Mouse (Mus musculus): Measurements from ENCODE around the gene Casz1. TPM values are rescaled to one million over a fixed set of nuclear protein-coding genes. Genes with fewer than 3 reads are reported as not detected.
A peak's percentile ranks its signal among the peaks of the same experiment; 100 is the strongest.

Gene Casz1
- total RNA-seq, 2 experiments from 2014 or later, result 0.61 to 0.62 TPM

GRCm38 (mm10) chr4:148902919-148903727, 98.9 kb downstream of the Casz1 start:
- peak in 1 of 2 experiments; percentile 7 for DNase-seq (ENCODE audit: low spot score in 2 of 2)

DNA sequence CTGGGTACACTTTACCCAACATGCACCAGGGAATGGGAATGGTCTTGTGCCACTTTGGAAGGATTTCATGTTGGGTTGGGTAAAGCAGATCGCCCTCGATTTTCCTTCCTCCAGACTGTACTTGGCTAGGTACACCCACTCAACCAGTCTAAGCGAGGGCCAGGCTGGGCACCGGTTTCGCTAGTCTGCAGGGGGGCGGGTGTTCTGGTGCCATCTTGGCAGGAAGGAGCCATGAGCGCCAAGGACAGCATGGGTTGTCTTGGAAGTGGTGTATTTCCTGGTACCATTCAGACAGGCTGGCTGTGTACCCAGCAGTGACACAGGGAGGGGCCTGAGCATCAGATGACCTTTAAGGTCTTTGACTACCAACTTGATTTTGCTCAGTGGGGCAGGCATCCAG, 101.1 kb downstream of the Casz1 start:
- DNase-seq (ENCODE audit: low spot score in 2 of 2), result no peak

- no peak for DNase-seq (ENCODE audit: low spot score in 2 of 2)
These were observed 102.6 kb downstream of the Casz1 start for GRCm38 (mm10) chr4:148906806-148907205.

- no peak for DNase-seq (ENCODE audit: low spot score in 2 of 2)
These were observed 104.0 kb downstream of the Casz1 start for GRCm38 (mm10) chr4:148908214-148908681.

- DNase-seq (ENCODE audit: low spot score in 2 of 2), result no peak
These were observed 104.7 kb downstream of the Casz1 start for GRCm38 (mm10) chr4:148908760-148909510.

DNA sequence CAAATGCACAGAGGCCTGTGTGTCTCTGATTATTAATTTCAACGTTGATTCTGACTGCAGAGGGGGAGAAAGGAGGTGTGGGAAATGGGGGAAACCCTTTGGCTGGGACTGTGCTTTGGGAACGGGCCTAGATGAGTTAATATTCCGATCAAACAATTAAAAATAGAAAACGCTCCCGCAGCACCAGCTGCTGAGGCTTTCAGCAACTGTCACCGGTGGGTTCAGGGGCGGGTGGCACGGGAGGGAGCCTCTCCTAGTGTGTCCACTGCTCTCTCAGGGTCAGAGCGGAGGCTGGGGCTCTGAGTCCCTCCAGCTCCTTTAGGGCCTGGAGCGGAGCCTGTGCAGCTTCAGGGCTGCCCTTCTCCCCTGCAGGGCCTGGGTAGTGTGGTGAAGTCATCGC, 105.3 kb downstream of the Casz1 start:
- no peak for DNase-seq (ENCODE audit: low spot score in 2 of 2)

DNA sequence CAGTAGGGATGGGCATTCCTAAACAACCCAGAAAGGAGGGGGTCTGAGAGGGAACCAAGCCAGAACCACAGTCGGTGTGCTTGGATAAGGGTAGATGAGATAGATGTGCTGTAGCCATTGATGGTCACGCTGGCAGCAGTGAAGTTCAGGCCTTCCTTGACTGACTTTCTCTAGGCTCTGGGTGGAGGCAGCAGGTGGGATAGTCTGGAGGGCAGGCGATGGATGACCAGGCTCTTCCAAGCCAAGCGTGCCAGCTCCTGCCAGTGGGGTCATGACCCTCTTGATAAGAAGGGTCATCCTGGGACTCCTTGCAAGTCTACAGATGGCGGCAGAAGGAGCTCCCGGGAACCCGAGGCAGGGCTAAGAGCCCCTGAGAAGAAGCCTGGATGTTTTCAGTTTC, 107.9 kb downstream of the Casz1 start:
- DNase-seq (ENCODE audit: low spot score in 2 of 2), result no peak

- DNase-seq (ENCODE audit: low spot score in 2 of 2), result no peak
These were observed 108.8 kb downstream of the Casz1 start for GRCm38 (mm10) chr4:148912826-148913590.

DNA sequence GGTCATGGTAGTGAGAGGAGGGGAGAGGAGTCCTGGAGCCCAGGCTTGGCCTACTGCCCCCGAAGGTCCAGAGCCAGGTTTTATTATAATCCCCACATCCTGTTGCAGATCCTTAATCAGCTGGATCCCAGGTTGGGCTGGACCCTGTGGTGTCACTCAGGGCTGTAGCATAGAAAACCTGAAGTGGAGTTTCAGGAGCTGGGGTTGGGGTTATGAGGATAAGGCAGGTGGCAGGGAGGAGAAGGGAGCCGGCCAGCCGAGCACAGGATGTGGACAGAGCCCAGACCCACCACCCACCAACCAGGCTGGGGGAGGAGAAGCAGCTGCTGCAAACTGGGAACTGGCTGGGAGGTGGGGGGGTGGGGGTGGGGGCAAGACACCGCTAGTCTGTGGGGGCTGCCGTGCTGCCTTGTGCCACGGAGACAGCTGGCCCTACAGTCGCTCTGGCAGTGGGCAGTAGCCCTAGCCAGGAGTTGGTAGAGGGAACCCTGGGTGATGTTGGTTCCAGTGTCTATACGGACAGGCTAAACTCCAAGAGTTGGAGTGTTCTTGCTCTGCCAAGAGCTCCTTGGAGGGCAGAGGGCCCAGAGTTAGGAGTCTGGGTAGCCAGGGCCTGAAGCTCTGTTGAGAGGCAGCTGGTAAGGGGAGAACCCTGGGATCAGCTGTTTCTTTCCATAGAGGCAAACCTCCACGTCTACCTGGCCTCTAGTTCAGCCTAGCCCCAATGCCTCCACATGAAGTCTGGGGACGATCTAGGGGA, 110.8 kb downstream of the Casz1 start:
- no peak for DNase-seq (ENCODE audit: low spot score in 2 of 2)

DNA sequence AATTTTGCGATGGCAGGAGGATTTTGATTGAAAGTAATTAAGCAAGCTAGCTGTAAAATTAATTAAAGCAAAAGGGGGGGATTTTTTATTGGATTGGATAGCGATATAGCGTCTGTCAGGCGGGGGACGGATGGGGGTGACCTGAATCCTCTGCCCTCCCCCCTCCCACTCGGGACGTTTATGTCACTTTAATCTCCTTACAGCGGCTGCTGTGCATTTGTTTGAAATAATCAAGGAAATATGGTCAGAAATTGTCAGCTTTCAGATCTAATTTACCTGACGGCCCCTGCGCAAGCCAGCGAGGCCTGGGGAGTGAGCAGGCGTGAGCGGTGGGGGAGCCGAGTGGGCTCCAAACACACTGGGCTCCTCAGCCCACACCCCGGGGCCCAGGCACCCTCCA, 111.6 kb downstream of the Casz1 start:
- DNase-seq (ENCODE audit: low spot score in 2 of 2), result no peak

GRCm38 (mm10) chr4:148918707-148919447, 114.6 kb downstream of the Casz1 start:
- no peak for DNase-seq (ENCODE audit: low spot score in 2 of 2)

- DNase-seq (ENCODE audit: low spot score in 2 of 2), result no peak
These were observed 116.4 kb downstream of the Casz1 start for GRCm38 (mm10) chr4:148920610-148921009.

- no peak for DNase-seq (ENCODE audit: low spot score in 2 of 2)
These were observed 118.0 kb downstream of the Casz1 start for GRCm38 (mm10) chr4:148922221-148922700.

- DNase-seq (ENCODE audit: low spot score in 2 of 2), result no peak
These were observed 119.2 kb downstream of the Casz1 start for GRCm38 (mm10) chr4:148923414-148923813.

- no peak for DNase-seq (ENCODE audit: low spot score in 2 of 2)
These were observed 119.7 kb downstream of the Casz1 start for GRCm38 (mm10) chr4:148923976-148924375.

DNA sequence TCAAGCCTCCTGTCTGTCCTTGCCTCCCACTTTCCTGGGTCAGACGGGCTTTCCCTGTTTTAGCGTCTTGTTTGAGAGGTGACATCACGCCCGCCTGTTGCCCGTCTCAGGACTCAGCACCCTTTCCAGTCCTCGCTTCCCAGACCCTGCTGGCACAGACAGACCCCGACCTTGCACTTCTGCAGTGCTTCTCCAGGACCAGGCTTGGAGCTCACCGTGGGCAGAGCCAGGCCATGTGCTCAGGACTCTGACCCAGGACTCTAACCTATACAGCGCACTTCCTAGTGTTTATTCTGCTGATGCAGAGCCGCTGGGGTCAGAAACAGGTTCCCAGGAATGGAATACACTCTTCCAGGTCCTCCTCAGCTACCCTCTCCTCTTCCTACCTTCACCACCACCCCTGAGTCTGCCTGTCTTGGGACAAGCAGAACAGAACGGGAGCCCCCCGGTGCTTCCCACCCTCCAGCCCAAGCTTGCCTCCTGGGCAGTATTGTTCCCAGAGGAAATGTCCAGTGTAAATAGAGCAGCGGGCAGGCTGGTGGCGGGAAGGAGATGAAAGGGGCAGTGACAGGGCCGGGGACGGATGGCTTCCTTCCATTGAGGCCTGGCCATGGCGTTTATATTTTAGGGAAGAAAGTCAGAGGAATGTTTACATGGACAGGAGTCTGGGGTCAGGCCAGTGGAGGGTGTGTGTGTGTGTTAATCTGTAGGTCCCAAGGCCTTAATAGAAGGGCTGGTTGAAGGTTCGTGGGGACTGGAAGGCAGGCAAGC, 121.5 kb downstream of the Casz1 start:
- no peak for DNase-seq (ENCODE audit: low spot score in 2 of 2)

GRCm38 (mm10) chr4:148926459-148926858, 122.2 kb downstream of the Casz1 start:
- no peak for DNase-seq (ENCODE audit: low spot score in 2 of 2)

GRCm38 (mm10) chr4:148928316-148928715, 124.1 kb downstream of the Casz1 start:
- no peak for DNase-seq (ENCODE audit: low spot score in 2 of 2)

DNA sequence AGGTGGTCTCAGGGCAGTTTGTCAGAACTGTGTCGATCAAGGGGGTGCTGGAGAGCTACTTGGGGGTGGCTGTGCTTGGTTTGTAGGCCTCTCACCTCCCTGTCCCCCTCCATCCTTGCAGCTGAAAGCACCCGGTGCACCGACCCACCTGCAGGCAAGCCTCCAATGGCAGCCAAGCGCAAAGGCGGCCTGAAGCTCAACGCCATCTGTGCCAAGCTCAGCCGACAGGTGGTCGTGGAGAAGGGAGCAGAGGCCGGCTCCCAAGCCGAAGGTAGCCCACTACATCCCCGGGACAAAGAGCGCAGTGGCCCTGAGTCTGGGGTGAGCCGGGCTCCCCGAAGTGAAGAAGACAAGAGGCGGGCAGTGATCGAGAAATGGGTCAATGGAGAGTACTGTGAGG, 124.6 kb downstream of the Casz1 start:
- DNase-seq (ENCODE audit: low spot score in 2 of 2), result no peak

All from layer of hippocampus, adult 18-20 months (tissue).